Mouse (Mus musculus): ENCODE measurements around the gene Rerg. TPM values are rescaled to one million over a fixed set of nuclear protein-coding genes. Genes with fewer than 3 reads are reported as not detected.
A peak's percentile ranks its signal among the peaks of the same experiment; 100 is the strongest.

The Rerg gene
- polyA plus RNA-seq, 1 experiment from 2014 or later = 23.9 TPM

DNA sequence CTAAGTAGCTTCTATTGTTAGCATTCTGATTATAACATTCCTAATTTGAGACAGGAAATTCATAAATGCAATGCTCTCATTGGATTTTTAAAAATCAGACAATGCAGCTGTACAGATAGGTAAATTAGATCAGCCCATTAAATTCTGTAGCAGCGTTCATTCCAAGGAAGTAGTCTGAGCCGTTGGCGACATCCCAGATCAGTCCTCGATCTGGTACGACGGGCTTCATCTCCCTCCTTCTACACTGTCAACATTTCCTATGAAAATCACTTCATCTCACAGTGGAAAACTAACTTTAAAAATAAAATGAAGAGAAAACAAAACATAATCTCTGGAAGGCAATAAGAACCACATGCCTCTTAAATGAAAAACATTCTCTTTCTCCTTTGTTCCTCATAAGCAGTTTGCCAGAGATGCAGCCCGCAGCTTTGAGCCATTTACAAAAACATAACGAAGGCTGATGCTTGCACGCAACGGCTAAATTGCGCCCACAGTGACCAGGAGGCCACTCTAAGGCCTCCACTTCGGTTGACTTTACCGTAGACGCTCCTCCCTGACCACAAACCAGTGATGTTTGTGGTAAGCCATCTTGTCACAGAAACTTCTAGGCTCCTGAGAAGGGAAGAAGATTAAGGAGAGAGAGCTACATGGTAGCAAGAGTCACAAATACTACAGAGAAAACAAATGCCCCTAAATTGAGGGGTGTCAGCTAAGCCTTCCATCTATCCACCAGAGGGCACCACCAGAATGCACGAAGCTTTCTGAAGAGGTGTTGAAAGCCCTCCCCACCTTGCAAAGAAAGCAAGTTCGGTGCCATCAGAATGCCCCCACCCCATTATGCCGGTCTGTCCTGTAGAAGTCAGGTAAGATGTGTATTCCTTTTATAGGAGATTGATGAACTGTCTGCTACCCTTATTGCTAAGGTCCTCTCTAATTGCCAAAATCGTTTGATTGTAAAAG, 71.8 kb downstream of the Rerg start:
- Histone ChIP-seq H3K9me3 (ENCODE audit: control insufficient read depth, low read length) (no peaks in the 10 kb centered on the region), H3K27me3 (ENCODE audit: control insufficient read depth, insufficient read depth, low read length) (no peaks in the 10 kb centered on the region), H3K4me3 (ENCODE audit: low read depth, low read length) (no peak overlapping the region), H3K9ac (ENCODE audit: low read length) (no peak overlapping the region), H3K4me2 (replicated peaks; ENCODE audit: low read depth) (no peak overlapping the region), H3K36me3 (ENCODE audit: control insufficient read depth, insufficient read depth, low read length) (no peaks in the 10 kb centered on the region), H3K4me1 (replicated peaks; ENCODE audit: control insufficient read depth, insufficient read depth) (no peaks in the 10 kb centered on the region; the same call in none of the 2 replicates), H3K27ac (replicated peaks) (no peak overlapping the region)
- DNase-seq (ENCODE audit: low spot score) = no peak
- TF ChIP-seq EP300 (optimal IDR thresholded peaks at IDR 0.05) = no peak
- peak; percentile 85 for TF ChIP-seq CTCF (IDR thresholded peaks at IDR 0.05; ENCODE audit: low read depth)
- WGBS = 60% methylated on average over 18 of the region's 18 CpGs
- no peak for ATAC-seq (ENCODE audit: low FRiP score, low TSS enrichment)

DNA sequence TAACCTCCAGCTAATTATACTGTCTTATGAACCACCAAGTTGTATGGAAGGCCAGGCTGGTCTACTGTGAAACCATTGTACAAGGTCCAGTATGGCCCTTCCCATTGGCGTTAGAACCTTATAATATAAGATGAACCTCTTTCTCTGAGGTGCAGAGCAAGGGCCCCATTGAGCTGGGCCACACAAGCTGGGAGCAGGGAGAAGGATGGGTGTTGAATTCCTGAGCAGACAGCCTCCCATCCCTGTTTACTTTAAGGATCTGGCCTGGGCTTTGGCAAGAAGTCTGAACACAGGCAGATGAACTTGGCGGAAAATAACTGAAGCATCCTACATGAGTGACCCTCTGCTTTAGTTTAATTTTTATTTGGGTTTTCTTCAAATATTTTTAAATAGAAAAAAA, 75.8 kb downstream of the Rerg start:
- H3K27ac ChIP-seq (replicated peaks) = no peak overlapping the region
- ATAC-seq (ENCODE audit: low FRiP score, low TSS enrichment) = no peak
- no peaks in the 10 kb centered on the region for H3K36me3 ChIP-seq (ENCODE audit: control insufficient read depth, insufficient read depth, low read length)
- H3K9ac ChIP-seq (ENCODE audit: low read length) = no peak overlapping the region
- H3K4me1 ChIP-seq (replicated peaks; ENCODE audit: control insufficient read depth, insufficient read depth) = no peaks in the 10 kb centered on the region
- no peak for DNase-seq (ENCODE audit: low spot score)
- 61% methylated on average over 2 of the region's 2 CpGs for WGBS
- H3K4me3 ChIP-seq (ENCODE audit: low read depth, low read length) = no peak overlapping the region
- no peaks in the 10 kb centered on the region for H3K27me3 ChIP-seq (ENCODE audit: control insufficient read depth, insufficient read depth, low read length)
- H3K4me2 ChIP-seq (replicated peaks; ENCODE audit: low read depth) = no peak overlapping the region
- TF ChIP-seq CTCF (IDR thresholded peaks at IDR 0.05; ENCODE audit: low read depth) = no peak
- no peak for TF ChIP-seq EP300 (optimal IDR thresholded peaks at IDR 0.05)
- H3K9me3 ChIP-seq (ENCODE audit: control insufficient read depth, low read length) = 0 out of 2 replicates have a peak, but pooled peaks cover 2% of the 10 kb centered on the region

DNA sequence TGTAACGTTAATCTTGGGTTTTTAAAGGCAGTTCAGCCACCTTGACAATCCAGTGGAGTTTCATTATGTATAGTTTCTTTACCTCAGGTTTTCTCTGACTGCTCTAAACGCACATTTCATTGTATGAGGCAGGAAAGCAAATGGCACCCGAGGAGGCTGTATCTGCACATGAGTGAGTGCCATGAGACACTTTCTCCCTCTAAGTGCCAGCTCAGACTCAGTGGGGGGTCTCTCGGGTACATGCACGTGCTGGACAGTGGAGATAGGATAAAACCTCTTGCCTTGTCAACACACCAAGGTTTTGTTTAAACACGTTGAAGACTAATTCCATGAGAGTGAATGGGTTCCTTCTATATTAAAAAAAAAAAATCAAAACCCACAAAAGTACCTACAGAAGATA, 81.8 kb downstream of the Rerg start:
- no peaks in the 10 kb centered on the region for H3K27me3 ChIP-seq (ENCODE audit: control insufficient read depth, insufficient read depth, low read length)
- no peak for DNase-seq (ENCODE audit: low spot score)
- ATAC-seq (ENCODE audit: low FRiP score, low TSS enrichment) = no peak
- H3K4me2 ChIP-seq (replicated peaks; ENCODE audit: low read depth) = no peak overlapping the region
- no peak overlapping the region for H3K9ac ChIP-seq (ENCODE audit: low read length)
- no peaks in the 10 kb centered on the region for H3K36me3 ChIP-seq (ENCODE audit: control insufficient read depth, insufficient read depth, low read length)
- 0 out of 2 replicates have a peak, but pooled peaks cover 2% of the 10 kb centered on the region for H3K9me3 ChIP-seq (ENCODE audit: control insufficient read depth, low read length)
- H3K27ac ChIP-seq (replicated peaks) = no peak overlapping the region
- TF ChIP-seq EP300 (optimal IDR thresholded peaks at IDR 0.05) (no peak), CTCF (IDR thresholded peaks at IDR 0.05; ENCODE audit: low read depth) (no peak)
- no peak overlapping the region for H3K4me3 ChIP-seq (ENCODE audit: low read depth, low read length)
- 57% methylated on average over 6 of the region's 6 CpGs for WGBS
- no peaks in the 10 kb centered on the region for H3K4me1 ChIP-seq (replicated peaks; ENCODE audit: control insufficient read depth, insufficient read depth)

DNA sequence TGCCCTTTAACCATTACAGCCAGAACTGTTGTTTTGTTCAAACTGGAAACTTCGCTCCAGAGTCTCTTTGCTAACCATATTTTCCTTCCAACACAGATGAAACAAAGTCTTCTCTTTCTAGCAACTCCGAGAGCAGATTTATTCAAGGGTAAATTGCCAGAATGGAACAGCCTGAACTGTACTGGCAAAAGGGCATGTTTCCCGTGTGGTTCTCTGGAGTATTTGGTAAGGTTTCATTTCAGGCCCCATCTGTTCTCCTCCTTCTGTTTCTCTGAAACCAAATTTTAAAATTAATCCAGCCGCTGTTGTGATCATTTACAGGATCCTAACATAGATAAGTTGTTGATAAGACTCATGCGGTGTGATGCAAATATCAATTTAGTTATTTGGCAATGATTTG, 82.3 kb downstream of the Rerg start:
- TF ChIP-seq EP300 (optimal IDR thresholded peaks at IDR 0.05) (no peak), CTCF (IDR thresholded peaks at IDR 0.05; ENCODE audit: low read depth) (no peak)
- 0 out of 2 replicates have a peak, but pooled peaks cover 2% of the 10 kb centered on the region for H3K9me3 ChIP-seq (ENCODE audit: control insufficient read depth, low read length)
- 80% methylated on average over 5 of the region's 5 CpGs for WGBS
- no peaks in the 10 kb centered on the region for H3K36me3 ChIP-seq (ENCODE audit: control insufficient read depth, insufficient read depth, low read length)
- no peaks in the 10 kb centered on the region for H3K27me3 ChIP-seq (ENCODE audit: control insufficient read depth, insufficient read depth, low read length)
- no peak overlapping the region for H3K9ac ChIP-seq (ENCODE audit: low read length)
- no peak overlapping the region for H3K4me2 ChIP-seq (replicated peaks; ENCODE audit: low read depth)
- H3K27ac ChIP-seq (replicated peaks) = no peak overlapping the region
- no peak overlapping the region for H3K4me3 ChIP-seq (ENCODE audit: low read depth, low read length)
- no peak for ATAC-seq (ENCODE audit: low FRiP score, low TSS enrichment)
- no peaks in the 10 kb centered on the region for H3K4me1 ChIP-seq (replicated peaks; ENCODE audit: control insufficient read depth, insufficient read depth)
- DNase-seq (ENCODE audit: low spot score) = no peak

DNA sequence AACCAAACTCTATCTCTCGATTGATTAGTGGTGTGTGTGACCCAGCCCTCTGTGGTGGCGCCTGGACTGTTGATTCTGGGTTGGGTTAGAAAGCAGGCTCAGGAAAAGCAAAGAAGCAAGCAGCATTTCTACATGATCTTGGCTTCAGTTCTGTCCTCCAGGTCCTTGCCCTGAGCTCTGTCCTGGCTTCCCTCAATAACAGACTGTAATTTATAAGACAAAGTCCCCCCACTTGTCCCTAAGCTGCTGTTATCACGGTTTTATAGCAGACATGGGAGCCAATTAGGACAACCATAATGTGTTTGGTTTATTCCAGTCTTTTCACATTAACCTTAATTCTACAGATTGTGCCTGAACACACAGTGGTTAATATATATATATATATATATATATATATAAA, 82.8 kb downstream of the Rerg start:
- H3K4me2 ChIP-seq (replicated peaks; ENCODE audit: low read depth) = no peak overlapping the region
- H3K36me3 ChIP-seq (ENCODE audit: control insufficient read depth, insufficient read depth, low read length) = no peaks in the 10 kb centered on the region
- no peak overlapping the region for H3K4me3 ChIP-seq (ENCODE audit: low read depth, low read length)
- no peaks in the 10 kb centered on the region for H3K27me3 ChIP-seq (ENCODE audit: control insufficient read depth, insufficient read depth, low read length)
- H3K9me3 ChIP-seq (ENCODE audit: control insufficient read depth, low read length) = 0 out of 2 replicates have a peak, but pooled peaks cover 2% of the 10 kb centered on the region
- no peak overlapping the region for H3K27ac ChIP-seq (replicated peaks)
- no peak overlapping the region for H3K9ac ChIP-seq (ENCODE audit: low read length)
- WGBS = 71% methylated on average over 3 of the region's 3 CpGs
- H3K4me1 ChIP-seq (replicated peaks; ENCODE audit: control insufficient read depth, insufficient read depth) = no peaks in the 10 kb centered on the region
- no peak for ATAC-seq (ENCODE audit: low FRiP score, low TSS enrichment)
- no peak for DNase-seq (ENCODE audit: low spot score)
- TF ChIP-seq EP300 (optimal IDR thresholded peaks at IDR 0.05) = no peak
- no peak for TF ChIP-seq CTCF (IDR thresholded peaks at IDR 0.05; ENCODE audit: low read depth)

GRCm38 (mm10) chr6:137079701-137080100, 90.6 kb downstream of the Rerg start:
- DNase-seq (ENCODE audit: low spot score) = no peak
- Histone ChIP-seq H3K9me3 (ENCODE audit: control insufficient read depth, low read length) (no peaks in the 10 kb centered on the region), H3K9ac (ENCODE audit: low read length) (no peak overlapping the region), H3K4me3 (ENCODE audit: low read depth, low read length) (no peak overlapping the region), H3K27me3 (ENCODE audit: control insufficient read depth, insufficient read depth, low read length) (no peaks in the 10 kb centered on the region), H3K4me2 (replicated peaks; ENCODE audit: low read depth) (no peak overlapping the region), H3K27ac (replicated peaks) (no peak overlapping the region), H3K4me1 (replicated peaks; ENCODE audit: control insufficient read depth, insufficient read depth) (no peaks in the 10 kb centered on the region), H3K36me3 (ENCODE audit: control insufficient read depth, insufficient read depth, low read length) (no peaks in the 10 kb centered on the region)
- TF ChIP-seq EP300 (optimal IDR thresholded peaks at IDR 0.05) = no peak
- no peak for TF ChIP-seq CTCF (IDR thresholded peaks at IDR 0.05; ENCODE audit: low read depth)
- 86% methylated on average over 6 of the region's 6 CpGs for WGBS
- no peak for ATAC-seq (ENCODE audit: low FRiP score, low TSS enrichment)

Measured in stomach, postnatal 0 days (tissue).